Mouse (Mus musculus): Measurements from ENCODE around the gene Herpud2. TPM values are rescaled to one million over a fixed set of nuclear protein-coding genes. Genes with fewer than 3 reads are reported as not detected.

The Herpud2 gene
- polyA plus RNA-seq, 1 experiment, result 39.7 TPM

- Histone ChIP-seq H3K27me3 (ENCODE audit: control insufficient read depth, insufficient read depth, low read length) (no peaks in the 10 kb centered on the region), H3K27ac (ENCODE audit: insufficient read depth, low read length) (no peak overlapping the region), H3K4me3 (replicated peaks; ENCODE audit: insufficient read depth, low read depth, low read length) (no peak overlapping the region), H3K4me1 (ENCODE audit: control insufficient read depth, insufficient read depth, low read length) (peaks cover 5% of the 10 kb centered on the region)
- TF ChIP-seq CTCF (IDR thresholded peaks at IDR 0.05; ENCODE audit: borderline replicate concordance, insufficient read depth, low read depth, low read length) (no peak), POLR2A (IDR thresholded peaks at IDR 0.05; ENCODE audit: borderline replicate concordance, insufficient read depth, low read length) (no peak)
- WGBS, result 96% methylated on average over 3 of the region's 3 CpGs
- no peak for DNase-seq
Observed at GRCm38 (mm10) chr9:25178066-25178465, 26.4 kb upstream of the Herpud2 start.

GRCm38 (mm10) chr9:25177201-25177600 lies 25.6 kb upstream of the Herpud2 start:
- H3K27ac ChIP-seq (ENCODE audit: insufficient read depth, low read length), result no peak overlapping the region
- H3K27me3 ChIP-seq (ENCODE audit: control insufficient read depth, insufficient read depth, low read length), result no peaks in the 10 kb centered on the region
- peak in 1 of 2 experiments; percentile 28 for DNase-seq
- H3K4me3 ChIP-seq (replicated peaks; ENCODE audit: insufficient read depth, low read depth, low read length), result no peak overlapping the region
- H3K4me1 ChIP-seq (ENCODE audit: control insufficient read depth, insufficient read depth, low read length), result peaks cover 5% of the 10 kb centered on the region
- 43% methylated on average over 5 of the region's 5 CpGs for WGBS
- TF ChIP-seq POLR2A (IDR thresholded peaks at IDR 0.05; ENCODE audit: borderline replicate concordance, insufficient read depth, low read length), result no peak
- TF ChIP-seq CTCF (IDR thresholded peaks at IDR 0.05; ENCODE audit: borderline replicate concordance, insufficient read depth, low read depth, low read length), result no peak

- WGBS, result 94% methylated on average over 1 of the region's 1 CpGs
- Histone ChIP-seq H3K4me3 (replicated peaks; ENCODE audit: insufficient read depth, low read depth, low read length) (no peak overlapping the region), H3K27ac (ENCODE audit: insufficient read depth, low read length) (0 out of 2 replicates have a peak overlapping the region, but pooled peaks have one; percentile 53), H3K27me3 (ENCODE audit: control insufficient read depth, insufficient read depth, low read length) (no peaks in the 10 kb centered on the region), H3K4me1 (ENCODE audit: control insufficient read depth, insufficient read depth, low read length) (peaks cover 5% of the 10 kb centered on the region)
- no peak for TF ChIP-seq POLR2A (IDR thresholded peaks at IDR 0.05; ENCODE audit: borderline replicate concordance, insufficient read depth, low read length)
- no peak for TF ChIP-seq CTCF (IDR thresholded peaks at IDR 0.05; ENCODE audit: borderline replicate concordance, insufficient read depth, low read depth, low read length)
- DNase-seq, result no peak
Observed at GRCm38 (mm10) chr9:25176562-25176961, 24.9 kb upstream of the Herpud2 start.

GRCm38 (mm10) chr9:25175978-25176377 lies 24.4 kb upstream of the Herpud2 start:
- Histone ChIP-seq H3K27me3 (ENCODE audit: control insufficient read depth, insufficient read depth, low read length) (no peaks in the 10 kb centered on the region), H3K4me1 (ENCODE audit: control insufficient read depth, insufficient read depth, low read length) (peaks cover 5% of the 10 kb centered on the region), H3K27ac (ENCODE audit: insufficient read depth, low read length) (peak overlapping the region; percentile 59; the same call in 1 of the 2 replicates), H3K4me3 (replicated peaks; ENCODE audit: insufficient read depth, low read depth, low read length) (no peak overlapping the region)
- WGBS, result 68% methylated on average over 6 of the region's 6 CpGs
- TF ChIP-seq CTCF (IDR thresholded peaks at IDR 0.05; ENCODE audit: borderline replicate concordance, insufficient read depth, low read depth, low read length) (no peak), POLR2A (IDR thresholded peaks at IDR 0.05; ENCODE audit: borderline replicate concordance, insufficient read depth, low read length) (no peak)
- DNase-seq, result peak in 1 of 2 experiments; percentile 15

- DNase-seq, result peak; percentile 85 to 93
- no peaks in the 10 kb centered on the region for H3K27me3 ChIP-seq (ENCODE audit: control insufficient read depth, insufficient read depth, low read length)
- H3K4me1 ChIP-seq (ENCODE audit: control insufficient read depth, insufficient read depth, low read length), result peaks cover 5% of the 10 kb centered on the region
- 1% methylated on average over 5 of the region's 5 CpGs for WGBS
- TF ChIP-seq CTCF (IDR thresholded peaks at IDR 0.05; ENCODE audit: borderline replicate concordance, insufficient read depth, low read depth, low read length), result no peak
- TF ChIP-seq POLR2A (IDR thresholded peaks at IDR 0.05; ENCODE audit: borderline replicate concordance, insufficient read depth, low read length), result no peak
- H3K27ac ChIP-seq (ENCODE audit: insufficient read depth, low read length), result no peak overlapping the region; the same call in 1 of the 2 replicates
- H3K4me3 ChIP-seq (replicated peaks; ENCODE audit: insufficient read depth, low read depth, low read length), result no peak overlapping the region
Observed at GRCm38 (mm10) chr9:25175039-25175442, 23.4 kb upstream of the Herpud2 start.

- Histone ChIP-seq H3K4me1 (ENCODE audit: control insufficient read depth, insufficient read depth, low read length) (peaks cover 5% of the 10 kb centered on the region), H3K27me3 (ENCODE audit: control insufficient read depth, insufficient read depth, low read length) (no peaks in the 10 kb centered on the region), H3K27ac (ENCODE audit: insufficient read depth, low read length) (no peak overlapping the region), H3K4me3 (replicated peaks; ENCODE audit: insufficient read depth, low read depth, low read length) (no peak overlapping the region)
- WGBS, result 24% methylated on average over 5 of the region's 5 CpGs
- DNase-seq, result no peak
- no peak for TF ChIP-seq POLR2A (IDR thresholded peaks at IDR 0.05; ENCODE audit: borderline replicate concordance, insufficient read depth, low read length)
- no peak for TF ChIP-seq CTCF (IDR thresholded peaks at IDR 0.05; ENCODE audit: borderline replicate concordance, insufficient read depth, low read depth, low read length)
Observed at GRCm38 (mm10) chr9:25174614-25175013, 23.0 kb upstream of the Herpud2 start.

- 67% methylated on average over 4 of the region's 4 CpGs for WGBS
- DNase-seq, result no peak
- Histone ChIP-seq H3K4me3 (replicated peaks; ENCODE audit: insufficient read depth, low read depth, low read length) (no peak overlapping the region), H3K4me1 (ENCODE audit: control insufficient read depth, insufficient read depth, low read length) (peaks cover 5% of the 10 kb centered on the region), H3K27ac (ENCODE audit: insufficient read depth, low read length) (peak overlapping the region; percentile 16; the same call in 1 of the 2 replicates), H3K27me3 (ENCODE audit: control insufficient read depth, insufficient read depth, low read length) (no peaks in the 10 kb centered on the region)
- no peak for TF ChIP-seq POLR2A (IDR thresholded peaks at IDR 0.05; ENCODE audit: borderline replicate concordance, insufficient read depth, low read length)
Observed at GRCm38 (mm10) chr9:25173171-25173570, 21.6 kb upstream of the Herpud2 start.

- Histone ChIP-seq H3K4me3 (replicated peaks; ENCODE audit: insufficient read depth, low read depth, low read length) (no peak overlapping the region), H3K27ac (ENCODE audit: insufficient read depth, low read length) (no peak overlapping the region), H3K4me1 (ENCODE audit: control insufficient read depth, insufficient read depth, low read length) (no peaks in the 10 kb centered on the region; the same call in 1 of the 2 replicates), H3K27me3 (ENCODE audit: control insufficient read depth, insufficient read depth, low read length) (no peaks in the 10 kb centered on the region)
- TF ChIP-seq CTCF (IDR thresholded peaks at IDR 0.05; ENCODE audit: borderline replicate concordance, insufficient read depth, low read depth, low read length), result no peak
- no peak for DNase-seq
Observed at GRCm38 (mm10) chr9:25169626-25170025, 18.0 kb upstream of the Herpud2 start.

All from cerebellum, adult 2 months (tissue).